Mouse (Mus musculus) lung, postnatal 0 days (tissue): ENCODE measurements around the gene Pmpcb. TPM values are rescaled to one million over a fixed set of nuclear protein-coding genes. Genes with fewer than 3 reads are reported as not detected.

Source experiments
- ATAC-seq: fragments of 200-750 bp; cut with Nextera tagmentation; 2 replicates; pipeline ENCODE4 v1.8.0; 2017; ENCODE audit warnings: moderate library complexity
- DNase-seq: peaks from one replicate; pipeline ENCODE4 v3.0.0-alpha.2; 2016; ENCODE audit warnings: low spot score
- H3K27ac ChIP-seq: fragments of 300-500 bp; sonication (generic); 2 replicates; pipeline ENCODE4 v1.5.1; 2014; ENCODE audit warnings: antibody characterized with exemption, mild to moderate bottlenecking, low read length, mixed read lengths
- H3K27me3 ChIP-seq: fragments of 300-500 bp; sonication (generic); replicated peaks from 2 replicates; pipeline ENCODE4 v1.6.1; 2014; ENCODE audit warnings: low read length, mixed read lengths; ENCODE audit not compliant: insufficient read depth
- H3K36me3 ChIP-seq: fragments of 300-500 bp; sonication (generic); 2 replicates; pipeline ENCODE4 v1.6.1; 2014; ENCODE audit warnings: low read length, mixed read lengths; ENCODE audit not compliant: insufficient read depth
- H3K4me1 ChIP-seq: fragments of 300-500 bp; sonication (generic); 2 replicates; pipeline ENCODE4 v1.6.1; 2014; ENCODE audit warnings: antibody characterized with exemption, low read depth, low read length, mixed read lengths; ENCODE audit not compliant: insufficient read depth
- H3K4me2 ChIP-seq: fragments of 300-500 bp; sonication (generic); replicated peaks from 2 replicates; pipeline ENCODE4 v1.6.1; 2014; ENCODE audit warnings: low read depth, mild to moderate bottlenecking, low read length, moderate library complexity, mixed read lengths
- H3K4me3 ChIP-seq: fragments of 300-500 bp; sonication (generic); 2 replicates; pipeline ENCODE4 v1.5.1; 2014; ENCODE audit warnings: low read depth, low read length
- H3K9ac ChIP-seq: fragments of 300-500 bp; sonication (generic); replicated peaks from 2 replicates; pipeline ENCODE4 v1.6.1; 2014; ENCODE audit warnings: low read depth, mild to moderate bottlenecking
- H3K9me3 ChIP-seq: fragments of 300-500 bp; sonication (generic); 2 replicates; pipeline ENCODE4 v1.6.1; 2016; ENCODE audit warnings: low read length, mixed read lengths
- CTCF ChIP-seq: IDR thresholded peaks from 2 replicates; pipeline ENCODE4 v1.5.1; 2016; ENCODE audit warnings: antibody characterized with exemption, mild to moderate bottlenecking
- EP300 ChIP-seq: IDR thresholded peaks from 2 replicates; pipeline ENCODE4 v1.6.1; 2016; ENCODE audit warnings: antibody characterized with exemption, mild to moderate bottlenecking, control low read depth
- WGBS: fragments of 180-500 bp; shearing (Covaris S2); extraction: QIAGEN DNeasy Blood & Tissue Kit; methylation state at CpG from one replicate; pipeline ENCODE4 v1.1.7; 2014; 5-methylcytosine and 5-hydroxymethylcytosine counted together
- polyA plus RNA-seq: library from polyadenylated mRNA; unstranded; fragments of >200 nt; fragmentation: Nextera tagmentation; extraction: Ambion mirVana; gene quantifications from 2 replicates; pipeline ENCODE4 v1.2.1, GENCODE M21; 2015

Pmpcb gene
- polyA plus RNA-seq, 1 experiment from 2014 or later, result 41.8 TPM

- no peak for ATAC-seq
- 57% methylated on average over 13 of the region's 13 CpGs for WGBS
- TF ChIP-seq CTCF, result no peak
- no peak for TF ChIP-seq EP300
Measured at GRCm38 (mm10) chr5:21712127-21712715, 24.7 kb upstream of the Pmpcb start.

GRCm38 (mm10) chr5:21714447-21714846, 22.5 kb upstream of the Pmpcb start:
- ATAC-seq (no peak), DNase-seq (no peak)
- Histone ChIP-seq H3K4me3 (no peak overlapping the region), H3K27ac (no peak overlapping the region), H3K27me3 (no peaks in the 10 kb centered on the region), H3K9me3 (no peaks in the 10 kb centered on the region), H3K4me1 (no peaks in the 10 kb centered on the region), H3K36me3 (no peaks in the 10 kb centered on the region), H3K9ac (no peak overlapping the region), H3K4me2 (no peak overlapping the region)
- TF ChIP-seq CTCF (no peak), EP300 (no peak)
- WGBS, result 91% methylated on average over 4 of the region's 4 CpGs

More at GRCm38 (mm10) chr5:21712127-21712715, 24.7 kb upstream of the Pmpcb start:
- Histone ChIP-seq H3K27me3 (no peaks in the 10 kb centered on the region), H3K36me3 (no peaks in the 10 kb centered on the region), H3K27ac (no peak overlapping the region), H3K4me1 (no peaks in the 10 kb centered on the region), H3K4me2 (no peak overlapping the region), H3K9ac (no peak overlapping the region), H3K4me3 (no peak overlapping the region), H3K9me3 (no peaks in the 10 kb centered on the region)
- no peak for DNase-seq

GRCm38 (mm10) chr5:21717165-21717715, 19.7 kb upstream of the Pmpcb start:
- Histone ChIP-seq H3K4me1 (no peaks in the 10 kb centered on the region), H3K9ac (no peak overlapping the region), H3K27me3 (no peaks in the 10 kb centered on the region), H3K9me3 (no peaks in the 10 kb centered on the region), H3K36me3 (no peaks in the 10 kb centered on the region), H3K27ac (no peak overlapping the region), H3K4me3 (no peak overlapping the region), H3K4me2 (no peak overlapping the region)
- ATAC-seq (no peak), DNase-seq (no peak)
- WGBS, result 83% methylated on average over 10 of the region's 10 CpGs
- TF ChIP-seq EP300, result no peak
- TF ChIP-seq CTCF, result no peak

DNA sequence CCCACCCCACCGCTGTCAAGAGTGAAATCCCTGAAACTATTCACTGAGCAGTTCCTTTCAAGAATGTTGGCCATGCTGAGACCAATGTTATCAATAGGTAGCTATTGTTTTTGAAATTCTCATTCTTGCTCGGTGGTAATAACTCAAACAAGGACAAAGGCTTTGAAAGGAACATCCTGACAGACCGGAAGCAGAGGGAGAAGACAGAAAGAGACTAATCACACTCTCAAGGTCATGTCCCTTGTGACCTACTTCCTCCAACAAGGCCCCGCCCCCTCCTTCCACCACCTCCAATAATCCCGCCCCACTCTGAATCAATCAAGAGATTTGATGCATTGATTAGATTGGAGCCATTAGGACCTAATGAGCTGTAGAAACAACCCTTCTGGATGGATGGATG, 18.4 kb upstream of the Pmpcb start:
- Histone ChIP-seq H3K4me3 (no peak overlapping the region), H3K27ac (no peak overlapping the region), H3K4me1 (no peaks in the 10 kb centered on the region), H3K9me3 (no peaks in the 10 kb centered on the region), H3K36me3 (no peaks in the 10 kb centered on the region), H3K27me3 (no peaks in the 10 kb centered on the region), H3K4me2 (no peak overlapping the region), H3K9ac (no peak overlapping the region)
- DNase-seq (no peak), ATAC-seq (no peak)
- 74% methylated on average over 5 of the region's 5 CpGs for WGBS
- TF ChIP-seq EP300, result no peak
- TF ChIP-seq CTCF, result no peak

- DNase-seq, result no peak
- no peak overlapping the region for H3K27ac ChIP-seq
- H3K9me3 ChIP-seq, result no peaks in the 10 kb centered on the region
- H3K9ac ChIP-seq, result no peak overlapping the region
- 89% methylated on average over 2 of the region's 2 CpGs for WGBS
- no peak for ATAC-seq
- no peak overlapping the region for H3K4me2 ChIP-seq
- no peak overlapping the region for H3K4me3 ChIP-seq
- no peaks in the 10 kb centered on the region for H3K36me3 ChIP-seq
- TF ChIP-seq EP300 (no peak), CTCF (no peak)
- H3K27me3 ChIP-seq, result no peaks in the 10 kb centered on the region
- H3K4me1 ChIP-seq, result no peaks in the 10 kb centered on the region
Measured at GRCm38 (mm10) chr5:21719209-21719608, 17.7 kb upstream of the Pmpcb start.

DNA sequence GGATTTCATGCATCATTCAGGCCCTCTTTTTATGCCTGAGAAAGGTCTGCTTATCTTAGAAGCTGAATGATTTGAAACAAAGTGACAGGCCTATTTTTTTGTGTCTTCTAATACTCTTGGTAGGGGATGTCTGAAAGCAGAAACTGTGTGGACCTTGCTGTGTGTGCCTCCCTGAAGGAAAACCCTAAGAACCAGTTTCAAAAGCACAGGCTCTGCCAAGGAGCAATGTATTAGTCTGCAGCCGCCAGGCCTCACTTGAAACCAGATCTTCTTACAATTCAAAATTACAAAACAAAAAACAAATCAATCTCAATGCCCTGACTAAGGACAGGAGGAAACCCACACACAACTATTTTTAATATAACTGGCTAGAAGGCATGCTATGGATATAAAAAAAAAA, 12.5 kb upstream of the Pmpcb start:
- H3K9ac ChIP-seq, result no peak overlapping the region

More for the DNA sequence above, 12.5 kb upstream of the Pmpcb start:
- H3K27ac ChIP-seq, result no peak overlapping the region
- WGBS, result 53% methylated on average over 1 of the region's 1 CpGs
- no peak for ATAC-seq
- H3K4me3 ChIP-seq, result no peak overlapping the region
- H3K4me2 ChIP-seq, result no peak overlapping the region
- TF ChIP-seq CTCF, result no peak
- TF ChIP-seq EP300, result no peak
- no peaks in the 10 kb centered on the region for H3K27me3 ChIP-seq
- H3K9me3 ChIP-seq, result no peaks in the 10 kb centered on the region
- no peak for DNase-seq
- no peaks in the 10 kb centered on the region for H3K4me1 ChIP-seq
- H3K36me3 ChIP-seq, result no peaks in the 10 kb centered on the region
